Mouse (Mus musculus): ENCODE measurements around the gene Gpc5. TPM values are rescaled to one million over a fixed set of nuclear protein-coding genes. Genes with fewer than 3 reads are reported as not detected.

Gpc5 gene
- 1.7 and 2.1 TPM in 2 replicates for polyA plus RNA-seq (2015; fragmentation: Nextera tagmentation; extraction: Ambion mirVana)

GRCm38 (mm10) chr14:115092081-115092480, at the start of gene Gpc5:
Gene Gpc5 (plus strand): TSS chr14:115092215.
- peak; percentile 100 for ATAC-seq (replicated peaks)
- Histone ChIP-seq H3K36me3 (no peaks in the 10 kb centered on the region), H3K27ac (replicated peaks) (no peak within 1 kb of the TSS), H3K4me2 (replicated peaks) (peak within 1 kb of the TSS; percentile 95), H3K4me3 (peak within 1 kb of the TSS; percentile 72), H3K9me3 (no peaks in the 10 kb centered on the region), H3K9ac (replicated peaks) (peak within 1 kb of the TSS; percentile 60), H3K4me1 (peaks cover 11% of the 10 kb centered on the region; the same call in 1 of the 2 replicates), H3K27me3 (peaks cover 30% of the 10 kb centered on the region)
- WGBS = under 1% methylated on average over 31 of the region's 31 CpGs

DNA sequence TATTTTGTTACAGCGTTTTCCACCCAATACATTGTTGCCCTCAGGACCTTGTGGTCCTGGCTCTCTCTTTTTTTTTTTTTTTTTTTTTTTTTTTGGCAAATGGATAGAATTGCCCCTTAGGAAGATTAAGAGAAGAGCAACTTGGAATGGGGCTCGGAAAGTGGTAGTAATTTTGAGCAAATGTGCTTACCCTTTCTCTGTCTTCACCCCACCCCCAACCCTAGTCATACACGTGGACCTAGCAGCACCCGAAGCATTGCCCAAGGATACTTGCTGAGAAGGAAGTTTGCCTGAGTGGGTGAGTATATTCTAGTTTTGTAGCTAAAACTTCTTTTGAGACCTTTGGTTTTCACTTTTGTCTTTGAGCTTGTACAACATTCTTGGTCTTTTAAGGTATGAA, 49.4 kb upstream of the Gpc5 start:
- Histone ChIP-seq H3K27ac (replicated peaks) (peak overlapping the region; percentile 94; the same call in 1 of the 2 replicates), H3K4me3 (peak overlapping the region; percentile 96), H3K9me3 (no peaks in the 10 kb centered on the region), H3K36me3 (peaks cover 36% of the 10 kb centered on the region), H3K9ac (replicated peaks) (peak overlapping the region; percentile 96), H3K4me2 (replicated peaks) (peak overlapping the region; percentile 54), H3K4me1 (peaks cover 40% of the 10 kb centered on the region), H3K27me3 (no peaks in the 10 kb centered on the region)
- no peak for ATAC-seq (replicated peaks)
- WGBS = 2% methylated on average over 4 of the region's 4 CpGs

GRCm38 (mm10) chr14:115044016-115044415, 48.0 kb upstream of the Gpc5 start:
- Histone ChIP-seq H3K27ac (replicated peaks) (no peak overlapping the region), H3K36me3 (peaks cover 37% of the 10 kb centered on the region), H3K9me3 (no peaks in the 10 kb centered on the region), H3K27me3 (no peaks in the 10 kb centered on the region), H3K4me1 (peaks cover 43% of the 10 kb centered on the region), H3K4me3 (no peak overlapping the region), H3K4me2 (replicated peaks) (no peak overlapping the region), H3K9ac (replicated peaks) (no peak overlapping the region)
- ATAC-seq (replicated peaks) = no peak
- WGBS = 76% methylated on average over 5 of the region's 5 CpGs

GRCm38 (mm10) chr14:115045712-115046111, 46.3 kb upstream of the Gpc5 start:
- no peak for ATAC-seq (replicated peaks)
- no peaks in the 10 kb centered on the region for H3K9me3 ChIP-seq

DNA sequence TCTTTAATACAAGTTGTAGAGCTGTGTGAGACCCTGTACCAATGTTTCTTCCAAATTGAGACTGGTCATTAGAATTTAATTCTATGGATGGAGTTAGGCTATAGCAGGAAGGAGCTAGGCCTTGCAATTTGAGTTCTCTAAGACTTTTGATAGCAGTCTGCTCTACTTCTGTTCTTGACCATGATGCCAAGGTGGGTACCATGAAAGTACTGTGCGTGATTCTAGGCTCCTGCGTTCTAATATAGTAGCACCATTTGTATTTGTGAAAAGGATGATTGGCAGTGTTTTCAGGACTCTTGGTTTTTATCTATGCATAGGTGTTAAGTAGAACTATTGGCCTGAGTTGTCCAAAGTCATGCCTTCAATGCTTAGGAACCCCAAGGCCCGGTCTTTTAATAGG, 44.7 kb upstream of the Gpc5 start:
- Histone ChIP-seq H3K36me3 (peaks cover 42% of the 10 kb centered on the region), H3K4me1 (peaks cover 44% of the 10 kb centered on the region), H3K27ac (replicated peaks) (no peak overlapping the region), H3K4me2 (replicated peaks) (no peak overlapping the region), H3K9ac (replicated peaks) (no peak overlapping the region), H3K9me3 (no peaks in the 10 kb centered on the region), H3K4me3 (no peak overlapping the region), H3K27me3 (no peaks in the 10 kb centered on the region)
- no peak for ATAC-seq (replicated peaks)
- WGBS = 89% methylated on average over 3 of the region's 3 CpGs

More at GRCm38 (mm10) chr14:115045712-115046111, 46.3 kb upstream of the Gpc5 start:
- Histone ChIP-seq H3K4me3 (no peak overlapping the region), H3K27me3 (no peaks in the 10 kb centered on the region), H3K4me2 (replicated peaks) (no peak overlapping the region), H3K4me1 (peaks cover 44% of the 10 kb centered on the region), H3K36me3 (peaks cover 40% of the 10 kb centered on the region), H3K27ac (replicated peaks) (no peak overlapping the region), H3K9ac (replicated peaks) (no peak overlapping the region)
- WGBS = 57% methylated on average over 3 of the region's 3 CpGs

DNA sequence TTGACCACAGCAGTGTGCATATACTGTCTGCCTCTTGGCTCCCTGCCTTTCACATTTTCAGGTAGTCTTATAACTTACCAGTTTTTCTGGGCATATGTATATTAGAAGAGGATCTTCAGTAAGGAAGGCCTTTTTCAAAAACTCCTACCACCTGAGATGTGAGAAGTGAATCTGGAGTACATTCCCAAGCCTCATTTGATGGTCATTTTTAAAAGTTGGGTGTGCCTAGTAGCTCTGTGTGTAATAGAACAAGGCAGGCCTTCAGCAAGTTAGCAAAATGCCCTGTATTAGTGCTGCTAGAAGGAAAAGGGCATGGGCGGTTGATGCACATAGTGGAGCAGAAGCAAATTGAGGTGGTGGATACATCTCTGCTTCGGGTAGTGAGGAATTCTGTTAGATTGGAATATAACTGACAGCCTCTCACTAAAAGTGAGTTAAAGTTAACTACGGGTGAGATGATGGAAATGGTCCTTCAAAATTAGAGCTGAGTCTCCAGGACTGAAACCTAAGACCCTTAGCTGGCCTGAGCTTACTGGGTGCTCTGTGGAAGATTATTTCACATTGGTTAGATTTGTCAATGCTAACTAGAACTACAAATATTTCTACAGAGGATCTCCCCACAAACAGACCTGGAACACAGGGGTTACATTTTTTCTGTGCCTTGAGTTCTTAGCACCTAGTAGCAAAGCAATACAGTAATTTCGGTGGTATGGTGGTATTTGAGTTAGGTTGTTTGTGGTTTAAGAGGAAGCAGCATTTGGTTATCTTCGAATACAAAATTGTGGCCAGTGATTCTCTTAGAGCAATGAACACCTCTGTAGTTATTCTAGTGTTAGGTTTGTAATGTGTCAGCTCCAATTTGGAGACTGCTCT, 43.8 kb upstream of the Gpc5 start:
- Histone ChIP-seq H3K9me3 (no peaks in the 10 kb centered on the region), H3K36me3 (peaks cover 42% of the 10 kb centered on the region), H3K4me3 (no peak overlapping the region), H3K9ac (replicated peaks) (no peak overlapping the region), H3K4me2 (replicated peaks) (no peak overlapping the region), H3K4me1 (peaks cover 36% of the 10 kb centered on the region), H3K27ac (replicated peaks) (no peak overlapping the region), H3K27me3 (no peaks in the 10 kb centered on the region)
- ATAC-seq (replicated peaks) = no peak
- WGBS = 61% methylated on average over 5 of the region's 5 CpGs

- Histone ChIP-seq H3K9me3 (no peaks in the 10 kb centered on the region), H3K27me3 (no peaks in the 10 kb centered on the region), H3K4me2 (replicated peaks) (no peak overlapping the region), H3K4me1 (peaks cover 28% of the 10 kb centered on the region), H3K36me3 (peaks cover 36% of the 10 kb centered on the region), H3K4me3 (no peak overlapping the region), H3K27ac (replicated peaks) (no peak overlapping the region), H3K9ac (replicated peaks) (no peak overlapping the region)
- ATAC-seq (replicated peaks) = no peak
- 36% methylated on average over 5 of the region's 5 CpGs for WGBS
Measured at GRCm38 (mm10) chr14:115048863-115049566, 43.0 kb upstream of the Gpc5 start.

DNA sequence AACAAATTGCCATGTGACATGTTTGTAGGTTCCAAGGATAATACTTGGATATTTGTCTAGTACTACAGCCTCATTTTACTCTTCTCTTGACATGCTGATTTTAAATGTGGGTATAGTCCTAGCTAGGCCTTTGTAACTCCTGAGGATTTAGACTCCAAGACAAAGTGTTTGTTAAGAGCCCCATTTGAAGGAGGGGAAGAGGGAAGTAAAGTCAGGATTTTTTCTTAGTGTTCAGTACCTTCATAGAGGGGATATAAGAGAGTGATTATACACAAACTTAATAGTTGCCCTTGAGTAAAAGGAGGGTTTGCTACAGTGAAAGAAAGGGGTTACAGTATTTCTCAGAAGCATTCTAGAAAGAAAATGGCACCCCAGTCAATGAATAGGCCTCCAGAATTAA, 42.2 kb upstream of the Gpc5 start:
- no peaks in the 10 kb centered on the region for H3K27me3 ChIP-seq
- peaks cover 34% of the 10 kb centered on the region for H3K36me3 ChIP-seq
- H3K4me1 ChIP-seq = peaks cover 20% of the 10 kb centered on the region
- H3K4me2 ChIP-seq (replicated peaks) = no peak overlapping the region
- H3K27ac ChIP-seq (replicated peaks) = no peak overlapping the region
- no peak overlapping the region for H3K9ac ChIP-seq (replicated peaks)
- no peak for ATAC-seq (replicated peaks)
- no peak overlapping the region for H3K4me3 ChIP-seq
- H3K9me3 ChIP-seq = no peaks in the 10 kb centered on the region

DNA sequence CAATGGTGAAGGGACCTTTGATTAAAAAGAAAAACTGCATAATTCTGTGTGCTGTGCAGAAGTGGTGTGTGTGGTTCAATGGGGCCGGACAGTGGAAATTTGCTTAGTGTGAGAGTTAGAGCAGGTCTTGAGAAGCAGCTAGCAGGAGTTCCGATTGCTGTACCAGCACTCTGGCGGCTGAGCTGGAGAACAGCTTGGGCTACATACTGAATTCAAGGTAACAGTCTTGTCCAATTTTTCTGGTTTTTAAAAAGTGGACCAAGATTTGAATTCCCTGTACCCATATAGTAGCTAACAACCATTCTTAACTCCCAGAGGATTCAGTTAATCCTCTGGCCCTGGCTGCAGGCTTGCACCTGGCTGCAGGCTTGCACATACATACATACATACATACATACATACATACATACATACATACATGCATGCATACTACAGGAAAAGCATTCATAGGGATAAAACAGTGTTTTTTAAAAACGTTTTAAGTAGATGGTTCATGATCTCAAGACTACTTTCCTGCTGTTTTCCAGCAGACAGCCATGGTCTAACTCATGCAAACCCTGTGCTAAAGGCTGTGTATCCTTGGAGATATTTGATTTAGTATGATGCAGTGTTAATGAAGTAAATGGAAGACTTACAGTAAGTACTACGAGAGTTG, 40.8 kb upstream of the Gpc5 start:
- no peak overlapping the region for H3K27ac ChIP-seq (replicated peaks)
- WGBS = 75% methylated on average over 5 of the region's 5 CpGs
- no peak overlapping the region for H3K4me2 ChIP-seq (replicated peaks)
- 0 out of 2 replicates have a peak, but pooled peaks cover 10% of the 10 kb centered on the region for H3K4me1 ChIP-seq
- H3K4me3 ChIP-seq = no peak overlapping the region
- no peaks in the 10 kb centered on the region for H3K27me3 ChIP-seq
- H3K9ac ChIP-seq (replicated peaks) = no peak overlapping the region
- ATAC-seq (replicated peaks) = no peak
- H3K9me3 ChIP-seq = no peaks in the 10 kb centered on the region
- peaks cover 21% of the 10 kb centered on the region for H3K36me3 ChIP-seq

DNA sequence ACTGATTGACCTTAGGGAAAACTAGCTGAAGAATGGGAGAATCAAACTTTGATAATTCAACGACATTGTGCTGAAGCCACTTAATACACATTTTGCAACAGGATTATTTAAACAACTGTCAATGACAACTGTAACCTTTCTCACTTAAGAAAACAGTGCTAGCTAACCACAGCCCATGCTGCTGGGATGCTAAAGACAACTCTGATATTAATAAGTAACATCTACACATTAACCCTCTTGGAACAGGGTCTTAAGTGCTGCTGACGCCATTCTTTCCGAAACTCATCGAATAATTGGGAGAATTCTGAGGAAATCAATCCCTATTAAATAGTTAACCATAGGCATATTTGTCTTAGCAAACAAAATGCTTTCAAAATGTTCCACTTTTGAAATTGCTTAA, 39.6 kb upstream of the Gpc5 start:
- H3K27me3 ChIP-seq = no peaks in the 10 kb centered on the region
- H3K9me3 ChIP-seq = no peaks in the 10 kb centered on the region
- WGBS = 91% methylated on average over 4 of the region's 4 CpGs
- no peak overlapping the region for H3K4me2 ChIP-seq (replicated peaks)
- no peak overlapping the region for H3K4me3 ChIP-seq
- no peak for ATAC-seq (replicated peaks)
- peaks cover 13% of the 10 kb centered on the region for H3K36me3 ChIP-seq
- 0 out of 2 replicates have a peak, but pooled peaks cover 10% of the 10 kb centered on the region for H3K4me1 ChIP-seq
- no peak overlapping the region for H3K9ac ChIP-seq (replicated peaks)
- H3K27ac ChIP-seq (replicated peaks) = no peak overlapping the region

DNA sequence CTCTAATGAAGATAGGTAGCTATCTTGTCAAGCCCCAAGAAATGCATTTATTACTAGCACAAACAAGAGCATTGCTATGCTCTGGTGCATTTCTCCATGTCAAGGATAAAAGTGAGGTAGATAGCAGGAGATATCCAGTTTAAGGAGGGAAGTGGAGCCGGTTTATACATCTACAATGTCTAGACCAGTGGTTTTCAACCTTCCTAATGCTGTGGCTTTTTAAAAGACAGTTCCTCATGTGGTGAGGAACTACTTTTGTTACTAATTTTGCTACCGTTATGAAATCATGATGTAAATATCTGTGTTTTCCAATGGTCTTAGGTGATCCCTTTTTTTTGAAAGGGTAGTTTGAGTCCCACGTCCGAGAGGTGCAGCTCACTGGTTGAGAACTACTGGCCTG, 37.8 kb upstream of the Gpc5 start:
- H3K9me3 ChIP-seq = no peaks in the 10 kb centered on the region
- ATAC-seq (replicated peaks) = no peak
- H3K27me3 ChIP-seq = no peaks in the 10 kb centered on the region
- H3K4me1 ChIP-seq = 0 out of 2 replicates have a peak, but pooled peaks cover 4% of the 10 kb centered on the region
- H3K4me2 ChIP-seq (replicated peaks) = no peak overlapping the region
- no peak overlapping the region for H3K9ac ChIP-seq (replicated peaks)
- H3K27ac ChIP-seq (replicated peaks) = no peak overlapping the region
- WGBS = 95% methylated on average over 4 of the region's 4 CpGs
- H3K36me3 ChIP-seq = 0 out of 2 replicates have a peak, but pooled peaks cover 7% of the 10 kb centered on the region
- no peak overlapping the region for H3K4me3 ChIP-seq

DNA sequence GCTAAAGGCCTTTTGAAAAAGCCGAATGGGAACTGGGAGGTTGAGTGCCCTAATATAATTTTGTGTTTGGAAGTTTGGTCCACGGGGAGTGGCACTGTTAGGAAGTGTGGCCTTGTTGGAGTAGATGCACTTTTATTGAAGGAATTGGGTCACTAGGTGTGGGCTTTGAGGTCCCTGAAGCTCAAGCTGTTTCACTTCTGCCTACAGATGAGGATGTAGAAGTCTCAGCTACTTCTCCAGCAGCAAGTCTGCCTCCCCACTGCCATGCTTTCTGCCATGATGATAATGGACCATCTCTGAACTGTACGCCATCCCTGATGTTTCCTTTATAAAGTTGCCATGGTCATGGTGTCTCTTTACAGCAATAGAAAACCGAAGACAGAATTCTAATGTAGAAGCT, 34.5 kb upstream of the Gpc5 start:
- no peak overlapping the region for H3K4me3 ChIP-seq
- H3K9ac ChIP-seq (replicated peaks) = no peak overlapping the region
- no peak overlapping the region for H3K4me2 ChIP-seq (replicated peaks)
- no peaks in the 10 kb centered on the region for H3K9me3 ChIP-seq
- 82% methylated on average over 4 of the region's 4 CpGs for WGBS
- H3K36me3 ChIP-seq = 0 out of 2 replicates have a peak, but pooled peaks cover 4% of the 10 kb centered on the region
- no peak overlapping the region for H3K27ac ChIP-seq (replicated peaks)
- H3K27me3 ChIP-seq = no peaks in the 10 kb centered on the region
- no peaks in the 10 kb centered on the region for H3K4me1 ChIP-seq
- ATAC-seq (replicated peaks) = no peak
